Mouse (Mus musculus): Measurements from ENCODE around the gene Hdgf. TPM values are rescaled to one million over a fixed set of nuclear protein-coding genes. Genes with fewer than 3 reads are reported as not detected.
A peak's percentile ranks its signal among the peaks of the same experiment; 100 is the strongest.

Hdgf gene
- total and polyA plus RNA-seq, 3 experiments, result 578 to 1,810 (median 722) TPM

GRCm38 (mm10) chr3:87935776-87936175 lies 29.7 kb downstream of the Hdgf start:
- Histone ChIP-seq H3K4me1 (ENCODE audit: insufficient read depth, low read depth, low read length) (peaks cover 59% of the 10 kb centered on the region), H3K36me3 (replicated peaks) (peaks cover 92% of the 10 kb centered on the region)

DNA sequence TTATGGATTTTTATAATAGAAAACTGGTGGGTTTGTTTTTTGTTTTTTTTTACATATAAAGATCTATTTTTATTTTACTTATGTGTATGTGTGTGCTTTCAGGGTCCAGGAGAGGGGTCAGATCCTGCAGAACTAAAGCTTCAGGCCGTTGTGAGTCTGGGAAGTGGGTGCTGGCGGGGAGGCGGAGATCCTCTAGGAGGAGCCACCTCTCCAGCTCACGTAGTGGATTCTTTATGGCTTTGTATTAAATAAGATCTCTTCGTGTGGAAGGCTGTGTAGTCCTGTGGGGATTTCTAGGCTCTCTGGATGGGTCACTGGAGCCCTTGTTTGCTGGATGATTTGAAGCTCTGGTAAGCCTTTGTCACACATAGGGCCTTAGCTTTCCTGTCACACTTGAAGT lies 34.5 kb downstream of the Hdgf start:
- no peak for ATAC-seq (ENCODE audit: extremely low read depth, insufficient number of reproducible peaks, low FRiP score, poor library complexity, severe bottlenecking)
- DNase-seq (ENCODE audit: low spot score), result no peak
- no peak overlapping the region for H3K4me3 ChIP-seq (ENCODE audit: low read depth, low read length)
- H3K9me3 ChIP-seq (replicated peaks), result no peaks in the 10 kb centered on the region
- no peak for TF ChIP-seq GATA1 (IDR thresholded peaks at IDR 0.05; ENCODE audit: borderline replicate concordance, low read length)
- no peak for TF ChIP-seq POLR2AphosphoS5 (IDR thresholded peaks at IDR 0.05; ENCODE audit: insufficient replicate concordance, low read depth, low read length)
- TF ChIP-seq GATA2 (IDR thresholded peaks at IDR 0.05; ENCODE audit: borderline replicate concordance, low read depth, low read length), result no peak
- no peak for TF ChIP-seq CTCF (IDR thresholded peaks at IDR 0.05; ENCODE audit: low read depth, low read length)
- no peak for TF ChIP-seq TAL1 (conservative IDR thresholded peaks at IDR 0.05; ENCODE audit: low read depth, low read length)
- peaks cover 97% of the 10 kb centered on the region for H3K36me3 ChIP-seq (replicated peaks)
- H3K27me3 ChIP-seq (ENCODE audit: insufficient read depth, low read length), result no peaks in the 10 kb centered on the region
- peaks cover 18% of the 10 kb centered on the region for H3K4me1 ChIP-seq (ENCODE audit: insufficient read depth, low read depth, low read length)

More at GRCm38 (mm10) chr3:87935776-87936175, 29.7 kb downstream of the Hdgf start:
- Histone ChIP-seq H3K4me3 (ENCODE audit: low read depth, low read length) (peak overlapping the region; percentile 60; the same call in 1 of the 2 replicates), H3K9me3 (replicated peaks) (no peaks in the 10 kb centered on the region), H3K27me3 (ENCODE audit: insufficient read depth, low read length) (no peaks in the 10 kb centered on the region)
- no peak for ATAC-seq (ENCODE audit: extremely low read depth, insufficient number of reproducible peaks, low FRiP score, poor library complexity, severe bottlenecking)
- no peak for DNase-seq (ENCODE audit: low spot score)
- TF ChIP-seq CTCF (IDR thresholded peaks at IDR 0.05; ENCODE audit: low read depth, low read length) (peak; percentile 83), GATA1 (IDR thresholded peaks at IDR 0.05; ENCODE audit: borderline replicate concordance, low read length) (no peak)

- H3K36me3 ChIP-seq (replicated peaks), result peaks cover 82% of the 10 kb centered on the region
Measured at GRCm38 (mm10) chr3:87942471-87942870, 36.4 kb downstream of the Hdgf start.

DNA sequence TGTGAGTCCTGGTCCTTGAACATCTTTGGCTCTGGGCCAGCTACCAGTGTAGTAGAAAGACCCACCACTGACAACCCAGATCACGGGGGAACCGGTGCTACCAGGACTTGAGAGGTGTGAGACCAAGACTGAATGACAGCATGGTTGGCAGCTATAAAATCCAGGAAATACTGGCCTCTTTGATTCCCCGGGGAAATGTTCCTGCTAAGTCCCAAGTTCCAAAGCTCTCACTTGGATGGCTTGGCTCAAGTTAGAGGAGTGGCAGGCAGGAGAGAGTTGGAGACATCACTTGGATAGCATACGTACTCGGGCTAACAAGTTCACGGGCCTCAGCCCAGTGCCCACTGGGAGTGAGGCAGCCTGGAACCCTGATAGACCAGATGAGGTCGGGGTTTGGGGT lies 37.5 kb downstream of the Hdgf start:
- Histone ChIP-seq H3K27me3 (ENCODE audit: insufficient read depth, low read length) (peaks cover 18% of the 10 kb centered on the region), H3K36me3 (replicated peaks) (peaks cover 70% of the 10 kb centered on the region), H3K4me3 (ENCODE audit: low read depth, low read length) (no peak overlapping the region), H3K9me3 (replicated peaks) (no peaks in the 10 kb centered on the region), H3K4me1 (ENCODE audit: insufficient read depth, low read depth, low read length) (peaks cover 23% of the 10 kb centered on the region)
- DNase-seq (ENCODE audit: low spot score) (no peak), ATAC-seq (ENCODE audit: extremely low read depth, insufficient number of reproducible peaks, low FRiP score, poor library complexity, severe bottlenecking) (no peak)
- no peak for TF ChIP-seq CTCF (IDR thresholded peaks at IDR 0.05; ENCODE audit: low read depth, low read length)
- no peak for TF ChIP-seq POLR2AphosphoS5 (IDR thresholded peaks at IDR 0.05; ENCODE audit: insufficient replicate concordance, low read depth, low read length)
- no peak for TF ChIP-seq GATA2 (IDR thresholded peaks at IDR 0.05; ENCODE audit: borderline replicate concordance, low read depth, low read length)

More at GRCm38 (mm10) chr3:87942471-87942870, 36.4 kb downstream of the Hdgf start:
- peaks cover 7% of the 10 kb centered on the region for H3K27me3 ChIP-seq (ENCODE audit: insufficient read depth, low read length)
- TF ChIP-seq POLR2AphosphoS5 (IDR thresholded peaks at IDR 0.05; ENCODE audit: insufficient replicate concordance, low read depth, low read length), result no peak
- no peak for TF ChIP-seq GATA1 (IDR thresholded peaks at IDR 0.05; ENCODE audit: borderline replicate concordance, low read length)
- no peak for TF ChIP-seq CTCF (IDR thresholded peaks at IDR 0.05; ENCODE audit: low read depth, low read length)
- no peak for TF ChIP-seq TAL1 (conservative IDR thresholded peaks at IDR 0.05; ENCODE audit: low read depth, low read length)
- no peak for TF ChIP-seq GATA2 (IDR thresholded peaks at IDR 0.05; ENCODE audit: borderline replicate concordance, low read depth, low read length)
- H3K4me3 ChIP-seq (ENCODE audit: low read depth, low read length), result no peak overlapping the region
- no peak for DNase-seq (ENCODE audit: low spot score)
- peaks cover 17% of the 10 kb centered on the region; the same call in 1 of the 2 replicates for H3K4me1 ChIP-seq (ENCODE audit: insufficient read depth, low read depth, low read length)
- no peak for ATAC-seq (ENCODE audit: extremely low read depth, insufficient number of reproducible peaks, low FRiP score, poor library complexity, severe bottlenecking)
- H3K9me3 ChIP-seq (replicated peaks), result no peaks in the 10 kb centered on the region

- TF ChIP-seq GATA1 (IDR thresholded peaks at IDR 0.05; ENCODE audit: borderline replicate concordance, low read length) (no peak), GATA2 (IDR thresholded peaks at IDR 0.05; ENCODE audit: borderline replicate concordance, low read depth, low read length) (no peak), POLR2AphosphoS5 (IDR thresholded peaks at IDR 0.05; ENCODE audit: insufficient replicate concordance, low read depth, low read length) (no peak), CTCF (IDR thresholded peaks at IDR 0.05; ENCODE audit: low read depth, low read length) (no peak), TAL1 (conservative IDR thresholded peaks at IDR 0.05; ENCODE audit: low read depth, low read length) (no peak)
- ATAC-seq (ENCODE audit: extremely low read depth, insufficient number of reproducible peaks, low FRiP score, poor library complexity, severe bottlenecking) (no peak), DNase-seq (ENCODE audit: low spot score) (no peak)
- peaks cover 25% of the 10 kb centered on the region for H3K4me1 ChIP-seq (ENCODE audit: insufficient read depth, low read depth, low read length)
- peaks cover 56% of the 10 kb centered on the region for H3K36me3 ChIP-seq (replicated peaks)
- H3K27me3 ChIP-seq (ENCODE audit: insufficient read depth, low read length), result peaks cover 32% of the 10 kb centered on the region
- H3K9me3 ChIP-seq (replicated peaks), result no peaks in the 10 kb centered on the region
- H3K4me3 ChIP-seq (ENCODE audit: low read depth, low read length), result no peak overlapping the region
Measured at GRCm38 (mm10) chr3:87944838-87945600, 38.9 kb downstream of the Hdgf start.

- Histone ChIP-seq H3K9me3 (replicated peaks) (no peaks in the 10 kb centered on the region), H3K4me1 (ENCODE audit: insufficient read depth, low read depth, low read length) (peaks cover 25% of the 10 kb centered on the region), H3K27me3 (ENCODE audit: insufficient read depth, low read length) (peaks cover 39% of the 10 kb centered on the region), H3K36me3 (replicated peaks) (peaks cover 49% of the 10 kb centered on the region), H3K4me3 (ENCODE audit: low read depth, low read length) (no peak overlapping the region)
- ATAC-seq (ENCODE audit: extremely low read depth, insufficient number of reproducible peaks, low FRiP score, poor library complexity, severe bottlenecking) (no peak), DNase-seq (ENCODE audit: low spot score) (no peak)
- TF ChIP-seq CTCF (IDR thresholded peaks at IDR 0.05; ENCODE audit: low read depth, low read length) (no peak), POLR2AphosphoS5 (IDR thresholded peaks at IDR 0.05; ENCODE audit: insufficient replicate concordance, low read depth, low read length) (no peak; the same call in 1 of the 2 replicates), GATA2 (IDR thresholded peaks at IDR 0.05; ENCODE audit: borderline replicate concordance, low read depth, low read length) (no peak), TAL1 (conservative IDR thresholded peaks at IDR 0.05; ENCODE audit: low read depth, low read length) (no peak), GATA1 (IDR thresholded peaks at IDR 0.05; ENCODE audit: borderline replicate concordance, low read length) (no peak)
Measured at GRCm38 (mm10) chr3:87945781-87946540, 39.8 kb downstream of the Hdgf start.

Data from G1E (cell line).